Mouse (Mus musculus): Measurements from ENCODE around the gene Mfsd4a.

GRCm38 (mm10) chr1:132026925-132027646 is 40.8 kb downstream of the Mfsd4a start:
- TF ChIP-seq CTCF (IDR thresholded peaks at IDR 0.05; ENCODE audit: low read depth, low read length) (no peak), POLR2A (IDR thresholded peaks at IDR 0.05; ENCODE audit: extremely low read depth, insufficient read depth, low read length) (no peak)
